Mouse (Mus musculus) effector memory CD4-positive, alpha-beta T cell, adult 5 months (primary cell): Measurements from ENCODE around the gene Gm3285. TPM values are rescaled to one million over a fixed set of nuclear protein-coding genes. Genes with fewer than 3 reads are reported as not detected.

Source experiments
- polyA plus RNA-seq: library from polyadenylated mRNA; unstranded; fragments of 100-300 nt; shearing (Covaris generic); gene quantifications from one replicate; pipeline ENCODE4 v1.2.1, GENCODE M21; 2017

Gene Gm3285
- polyA plus RNA-seq = not detected

GRCm38 (mm10) chr10:77861675-77862074 is at the start of gene Gm3285:
TSS of gene Gm3285 (plus strand) at chr10:77861975.

GRCm38 (mm10) chr10:77814382-77814781 is 47.4 kb upstream of the Gm3285 start, which contains the start of gene Gm2696:
TSS of gene Gm2696 (plus strand) at chr10:77814682.

GRCm38 (mm10) chr10:77826951-77827350 is 34.8 kb upstream of the Gm3285 start, which contains the start of gene Krtap10-4:
TSS of gene Krtap10-4 (minus strand) at chr10:77827095.

GRCm38 (mm10) chr10:77835647-77836046 is 26.1 kb upstream of the Gm3285 start, which contains the start of gene Krtap10-10:
TSS of gene Krtap10-10 (plus strand) at chr10:77835947.

GRCm38 (mm10) chr10:77846503-77846902 is 15.3 kb upstream of the Gm3285 start, which contains the start of gene Gm36176:
TSS of gene Gm36176 (plus strand) at chr10:77846803.

GRCm38 (mm10) chr10:77852559-77852958 is 9.2 kb upstream of the Gm3285 start, which contains the start of gene Gm10318:
TSS of gene Gm10318 (plus strand) at chr10:77852859.

GRCm38 (mm10) chr10:77902211-77902893 is 40.6 kb downstream of the Gm3285 start, which contains the start of gene Lrrc3:
TSS of gene Lrrc3 (minus strand) at chr10:77902536.

Other genes starting within 250 kb of the Gm3285 start
- 54.5 TPM for gene Ube2g2, start 239.7 kb upstream of the Gm3285 start, polyA plus RNA-seq
- gene Tspear, start 175.4 kb upstream of the Gm3285 start, polyA plus RNA-seq = 0.70 TPM
- gene Gm19402, start 171.2 kb upstream of the Gm3285 start, polyA plus RNA-seq = not detected
- gene Gm9508, start 164.7 kb upstream of the Gm3285 start, polyA plus RNA-seq = not detected
- gene Gm10272, start 155.3 kb upstream of the Gm3285 start, polyA plus RNA-seq = not detected
- gene Gm10024, start 150.5 kb upstream of the Gm3285 start, polyA plus RNA-seq = not detected
- gene Gm10142, start 146.2 kb upstream of the Gm3285 start, polyA plus RNA-seq = not detected
- not detected for gene Krtap12-1, start 141.4 kb upstream of the Gm3285 start, polyA plus RNA-seq
- gene Gm10100, start 135.5 kb upstream of the Gm3285 start, polyA plus RNA-seq = not detected
- gene Gm18596, start 119.3 kb upstream of the Gm3285 start, polyA plus RNA-seq = not detected
- not detected for gene Gm9736, start 110.6 kb upstream of the Gm3285 start, polyA plus RNA-seq
- gene Gm3233, start 102.3 kb upstream of the Gm3285 start, polyA plus RNA-seq = not detected
- not detected for gene Gm3238, start 90.7 kb upstream of the Gm3285 start, polyA plus RNA-seq
- not detected for gene Gm7138, start 85.0 kb upstream of the Gm3285 start, polyA plus RNA-seq
- gene Gm3250, start 79.4 kb upstream of the Gm3285 start, polyA plus RNA-seq = not detected
- not detected for gene Gm7137, start 73.8 kb upstream of the Gm3285 start, polyA plus RNA-seq
- not detected for gene Gm9639, start 66.9 kb upstream of the Gm3285 start, polyA plus RNA-seq
- not detected for gene Gm19668, start 62.8 kb upstream of the Gm3285 start, polyA plus RNA-seq
- gene Gm9507, start 50.1 kb upstream of the Gm3285 start, polyA plus RNA-seq = not detected
- not detected for gene Gm2696, start 47.3 kb upstream of the Gm3285 start, polyA plus RNA-seq
- gene Krtap10-4, start 34.9 kb upstream of the Gm3285 start, polyA plus RNA-seq = not detected
- gene Krtap10-10, start 26.0 kb upstream of the Gm3285 start, polyA plus RNA-seq = not detected
- gene Gm36176, start 15.2 kb upstream of the Gm3285 start, polyA plus RNA-seq = not detected
- gene Gm10318, start 9.1 kb upstream of the Gm3285 start, polyA plus RNA-seq = not detected
- not detected for gene Lrrc3, start 40.6 kb downstream of the Gm3285 start, polyA plus RNA-seq
- 0.74 TPM for gene Trpm2, start 108.6 kb downstream of the Gm3285 start, polyA plus RNA-seq
- 7.1 TPM for gene 1810043G02Rik, start 116.5 kb downstream of the Gm3285 start, polyA plus RNA-seq
- gene Pfkl, start 148.1 kb downstream of the Gm3285 start, polyA plus RNA-seq = 125 TPM
- not detected for gene Dnmt3l, start 180.0 kb downstream of the Gm3285 start, polyA plus RNA-seq
- gene Aire, start 181.6 kb downstream of the Gm3285 start, polyA plus RNA-seq = 0.32 TPM
- 12.5 TPM for gene Icosl, start 207.3 kb downstream of the Gm3285 start, polyA plus RNA-seq